Mouse (Mus musculus) testis, adult 2 months (tissue): Measurements from ENCODE around the gene Syt5.

Experiments
- CTCF ChIP-seq: fragments of 200-500 bp; IDR thresholded peaks from 2 replicates; pipeline ENCODE4 v1.5.1; 2012; ENCODE audit warnings: low read depth, mild to moderate bottlenecking, inconsistent platforms, low read length, moderate library complexity; ENCODE audit not compliant: control insufficient read depth, insufficient read depth, insufficient replicate concordance
- POLR2A ChIP-seq: fragments of 200-500 bp; IDR thresholded peaks from 2 replicates; pipeline ENCODE4 v1.6.1; 2012; ENCODE audit warnings: low read depth, mild to moderate bottlenecking, inconsistent platforms, low read length, moderate library complexity; ENCODE audit not compliant: control insufficient read depth

- TF ChIP-seq CTCF, result no peak
- TF ChIP-seq POLR2A, result no peak
Observed at GRCm38 (mm10) chr7:4539019-4539418, 8.3 kb downstream of the Syt5 start.
